Mouse (Mus musculus): ENCODE results near the gene Trim8. TPM values are rescaled to one million over a fixed set of nuclear protein-coding genes. Genes with fewer than 3 reads are reported as not detected.

Trim8 gene
- polyA plus RNA-seq, 1 experiment, result 14.2 TPM

- Histone ChIP-seq H3K27me3 (ENCODE audit: control insufficient read depth, insufficient read depth, low read length, poor library complexity, severe bottlenecking) (no peaks in the 10 kb centered on the region), H3K9me3 (replicated peaks; ENCODE audit: control insufficient read depth, insufficient read depth, low read length, poor library complexity, severe bottlenecking) (no peaks in the 10 kb centered on the region), H3K9ac (ENCODE audit: low read depth, poor library complexity, severe bottlenecking) (peak overlapping the region; percentile 11), H3K4me1 (ENCODE audit: control insufficient read depth, insufficient read depth, low read length) (peaks cover 12% of the 10 kb centered on the region), H3K36me3 (ENCODE audit: control insufficient read depth, insufficient read depth, low read length, poor library complexity, severe bottlenecking) (no peaks in the 10 kb centered on the region), H3K4me3 (ENCODE audit: low read depth, low read length) (0 out of 2 replicates have a peak overlapping the region, but pooled peaks have one; percentile 36), H3K27ac (ENCODE audit: insufficient read depth, low read length) (peak overlapping the region; percentile 68)
- TF ChIP-seq CTCF (IDR thresholded peaks at IDR 0.05; ENCODE audit: low read depth, low read length) (peak; percentile 20), POLR2A (IDR thresholded peaks at IDR 0.05; ENCODE audit: insufficient read depth, low read length) (no peak), EP300 (IDR thresholded peaks at IDR 0.05; ENCODE audit: insufficient read depth, low read depth, low read length) (peak; percentile 93)
Measured at GRCm38 (mm10) chr19:46524601-46525321, 23.3 kb downstream of the Trim8 start.

GRCm38 (mm10) chr19:46525691-46526631 is 24.5 kb downstream of the Trim8 start:
- H3K4me1 ChIP-seq (ENCODE audit: control insufficient read depth, insufficient read depth, low read length), result peaks cover 15% of the 10 kb centered on the region
- H3K9ac ChIP-seq (ENCODE audit: low read depth, poor library complexity, severe bottlenecking), result no peak overlapping the region
- H3K4me3 ChIP-seq (ENCODE audit: low read depth, low read length), result no peak overlapping the region
- no peaks in the 10 kb centered on the region for H3K36me3 ChIP-seq (ENCODE audit: control insufficient read depth, insufficient read depth, low read length, poor library complexity, severe bottlenecking)
- H3K27ac ChIP-seq (ENCODE audit: insufficient read depth, low read length), result peak overlapping the region; percentile 5; the same call in 1 of the 2 replicates
- H3K27me3 ChIP-seq (ENCODE audit: control insufficient read depth, insufficient read depth, low read length, poor library complexity, severe bottlenecking), result no peaks in the 10 kb centered on the region
- no peak for TF ChIP-seq POLR2A (IDR thresholded peaks at IDR 0.05; ENCODE audit: insufficient read depth, low read length)
- TF ChIP-seq CTCF (IDR thresholded peaks at IDR 0.05; ENCODE audit: low read depth, low read length), result no peak
- TF ChIP-seq EP300 (IDR thresholded peaks at IDR 0.05; ENCODE audit: insufficient read depth, low read depth, low read length), result no peak
- no peaks in the 10 kb centered on the region for H3K9me3 ChIP-seq (replicated peaks; ENCODE audit: control insufficient read depth, insufficient read depth, low read length, poor library complexity, severe bottlenecking)

DNA sequence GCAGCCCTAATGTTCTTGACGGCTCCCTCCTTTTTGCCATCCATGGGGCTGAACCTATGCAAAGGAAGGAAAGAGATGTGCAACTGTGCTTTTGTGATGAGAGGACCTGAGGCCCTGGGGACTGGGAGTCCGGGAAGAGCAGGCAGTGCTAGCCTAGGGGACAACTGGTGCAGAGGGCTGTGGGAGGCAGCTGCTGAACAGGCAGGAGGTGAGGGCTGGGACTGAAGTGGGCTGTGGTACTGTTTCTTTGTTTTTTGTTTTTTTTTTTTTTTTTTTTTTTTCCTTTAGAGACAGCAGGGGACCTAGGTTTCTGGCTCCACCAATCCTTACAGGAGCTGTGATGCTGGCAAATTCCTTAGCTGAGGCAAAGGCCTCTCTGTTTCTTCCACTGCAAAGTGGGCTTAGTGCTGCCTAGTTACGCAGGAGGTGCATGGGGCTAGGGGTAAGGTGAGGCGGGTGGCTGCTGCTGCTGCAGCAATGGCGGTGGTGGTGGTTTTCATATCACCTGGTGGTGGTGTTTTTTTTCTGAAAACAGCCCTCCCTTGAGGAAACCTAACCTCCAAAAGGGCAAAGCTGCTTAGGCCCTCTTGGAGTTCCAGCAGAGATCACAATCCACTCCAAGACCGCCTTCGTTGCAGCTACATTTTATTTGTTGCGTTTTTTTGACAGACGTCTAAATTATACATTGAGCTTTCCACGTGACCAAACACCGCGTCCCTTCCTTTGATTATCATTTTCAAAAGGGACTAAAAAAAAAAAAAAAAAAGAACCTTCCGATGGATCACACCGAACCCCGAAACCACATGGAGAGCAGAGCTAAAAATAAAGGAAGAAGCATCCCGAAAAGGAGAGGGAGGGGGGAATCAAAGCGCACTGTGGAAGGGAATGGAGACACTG is 26.4 kb downstream of the Trim8 start:
- peak overlapping the region; percentile 62 for H3K27ac ChIP-seq (ENCODE audit: insufficient read depth, low read length)
- H3K27me3 ChIP-seq (ENCODE audit: control insufficient read depth, insufficient read depth, low read length, poor library complexity, severe bottlenecking), result no peaks in the 10 kb centered on the region
- TF ChIP-seq POLR2A (IDR thresholded peaks at IDR 0.05; ENCODE audit: insufficient read depth, low read length) (no peak), CTCF (IDR thresholded peaks at IDR 0.05; ENCODE audit: low read depth, low read length) (no peak), EP300 (IDR thresholded peaks at IDR 0.05; ENCODE audit: insufficient read depth, low read depth, low read length) (no peak)
- no peak overlapping the region for H3K9ac ChIP-seq (ENCODE audit: low read depth, poor library complexity, severe bottlenecking)
- H3K9me3 ChIP-seq (replicated peaks; ENCODE audit: control insufficient read depth, insufficient read depth, low read length, poor library complexity, severe bottlenecking), result no peaks in the 10 kb centered on the region
- no peaks in the 10 kb centered on the region for H3K36me3 ChIP-seq (ENCODE audit: control insufficient read depth, insufficient read depth, low read length, poor library complexity, severe bottlenecking)
- no peak overlapping the region for H3K4me3 ChIP-seq (ENCODE audit: low read depth, low read length)
- H3K4me1 ChIP-seq (ENCODE audit: control insufficient read depth, insufficient read depth, low read length), result peaks cover 18% of the 10 kb centered on the region

DNA sequence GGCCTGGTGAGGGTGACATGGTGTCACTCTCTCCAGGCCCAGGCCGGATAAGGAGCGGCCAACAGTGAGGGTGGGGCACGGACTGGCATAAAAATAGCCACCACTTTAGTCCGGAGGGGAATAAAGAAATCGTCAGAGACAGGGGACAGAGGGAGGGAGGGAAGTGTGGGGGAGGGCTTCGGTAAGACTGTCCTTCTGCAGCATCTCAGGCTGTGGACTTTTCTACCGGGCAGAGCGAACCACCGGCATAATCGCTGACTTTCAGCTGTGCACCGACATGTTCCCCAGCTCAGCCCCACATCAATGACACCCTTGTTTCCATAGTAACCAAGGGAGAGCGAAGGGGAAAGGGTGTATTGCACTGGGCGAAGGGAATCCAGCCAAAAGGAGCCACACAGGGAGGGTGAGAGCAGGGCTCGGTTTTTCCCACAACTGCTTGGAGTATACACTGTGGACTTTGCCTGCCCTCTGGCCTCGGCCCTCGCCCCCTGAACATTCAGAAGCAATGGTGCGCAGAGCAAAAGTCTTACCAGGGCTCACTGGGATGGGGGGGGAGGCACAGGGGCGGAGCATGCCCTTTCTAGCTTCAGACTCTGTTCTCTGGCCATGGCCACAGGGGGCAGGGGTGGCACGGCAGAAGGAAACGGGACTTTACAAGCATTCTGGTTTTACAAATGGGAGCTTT is 27.2 kb downstream of the Trim8 start:
- H3K27ac ChIP-seq (ENCODE audit: insufficient read depth, low read length), result peak overlapping the region; percentile 62
- H3K9me3 ChIP-seq (replicated peaks; ENCODE audit: control insufficient read depth, insufficient read depth, low read length, poor library complexity, severe bottlenecking), result no peaks in the 10 kb centered on the region
- H3K9ac ChIP-seq (ENCODE audit: low read depth, poor library complexity, severe bottlenecking), result peak overlapping the region; percentile 31; the same call in 1 of the 2 replicates
- no peaks in the 10 kb centered on the region for H3K27me3 ChIP-seq (ENCODE audit: control insufficient read depth, insufficient read depth, low read length, poor library complexity, severe bottlenecking)
- peaks cover 18% of the 10 kb centered on the region for H3K4me1 ChIP-seq (ENCODE audit: control insufficient read depth, insufficient read depth, low read length)
- H3K36me3 ChIP-seq (ENCODE audit: control insufficient read depth, insufficient read depth, low read length, poor library complexity, severe bottlenecking), result no peaks in the 10 kb centered on the region
- peak overlapping the region; percentile 4; the same call in 1 of the 2 replicates for H3K4me3 ChIP-seq (ENCODE audit: low read depth, low read length)
- TF ChIP-seq EP300 (IDR thresholded peaks at IDR 0.05; ENCODE audit: insufficient read depth, low read depth, low read length) (0 out of 2 replicates have a peak, but pooled peaks have one; percentile 19), POLR2A (IDR thresholded peaks at IDR 0.05; ENCODE audit: insufficient read depth, low read length) (no peak), CTCF (IDR thresholded peaks at IDR 0.05; ENCODE audit: low read depth, low read length) (no peak)
